Mouse (Mus musculus) spleen, adult 2 months (tissue): ENCODE results near the gene Pdf.

Experiments used
- CTCF ChIP-seq: fragments of 200-500 bp; IDR thresholded peaks from 2 replicates; pipeline ENCODE4 v1.5.1; 2011; ENCODE audit warnings: mild to moderate bottlenecking, inconsistent platforms; ENCODE audit not compliant: insufficient read depth, insufficient read length, insufficient replicate concordance; ENCODE audit errors: extremely low read depth
- POLR2A ChIP-seq: fragments of 200-500 bp; IDR thresholded peaks from 2 replicates; pipeline ENCODE4 v1.6.1; 2011; ENCODE audit warnings: low read depth, low read length, inconsistent platforms

DNA sequence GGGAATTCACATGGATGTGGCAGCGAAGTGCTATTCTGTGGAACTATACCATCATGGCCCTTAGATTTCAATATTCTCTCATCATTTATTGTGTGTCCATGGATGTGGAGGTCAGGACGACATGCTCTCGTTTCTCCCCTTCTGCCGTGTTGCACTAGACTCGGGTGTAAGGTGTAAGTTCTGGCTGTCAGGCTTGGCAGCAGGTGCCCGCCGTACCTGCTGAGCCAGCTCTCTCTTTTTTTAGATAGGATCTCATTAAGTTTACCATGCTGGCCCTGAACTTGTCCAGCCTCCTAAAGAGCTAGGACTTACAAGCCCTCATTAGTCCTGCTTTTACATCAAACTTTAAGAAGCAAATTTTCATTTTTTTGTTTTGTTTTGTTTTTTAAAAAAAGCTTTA lies 42.1 kb upstream of the Pdf start:
- TF ChIP-seq CTCF (no peak), POLR2A (no peak)
